Mouse (Mus musculus): ENCODE measurements around the gene Fcho2.

Fcho2 gene

DNA sequence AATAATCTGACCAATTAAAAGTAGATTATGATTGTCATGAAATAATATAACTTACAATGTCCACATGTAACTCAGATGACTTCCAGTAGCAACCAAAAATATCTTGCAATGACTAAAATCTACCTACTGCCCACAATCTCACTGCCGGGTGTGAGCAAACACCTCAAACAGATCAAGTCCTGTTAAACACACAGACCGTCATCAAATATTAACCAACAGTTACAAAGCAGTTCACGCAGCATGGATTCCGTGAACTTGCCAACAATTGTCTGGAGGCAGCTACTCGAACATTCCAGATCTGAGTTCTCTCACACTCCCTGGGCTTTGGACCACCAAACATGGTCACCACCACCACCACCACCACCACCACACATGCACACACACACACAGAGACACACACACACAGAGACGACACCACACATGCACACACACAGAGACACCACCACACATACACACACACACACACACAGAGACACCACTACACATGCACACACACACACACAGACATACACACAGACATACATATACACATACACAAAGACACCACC is 99.7 kb downstream of the Fcho2 start:
- in situ Hi-C loops (cut with MseI, MboI), result no loop called here

GRCm38 (mm10) chr13:98710655-98711054 is 104.6 kb downstream of the Fcho2 start:
- in situ Hi-C loops (cut with MseI, MboI), result no loop called here

GRCm38 (mm10) chr13:98710236-98710635 is 105.0 kb downstream of the Fcho2 start:
- in situ Hi-C loops (cut with MseI, MboI), result no loop called here

- in situ Hi-C loops (cut with MseI, MboI), result no loop called here
Observed at GRCm38 (mm10) chr13:98705501-98705900, 109.7 kb downstream of the Fcho2 start.

GRCm38 (mm10) chr13:98703786-98704185 is 111.5 kb downstream of the Fcho2 start:
- in situ Hi-C loops (cut with MseI, MboI), result no loop called here

- in situ Hi-C loops (cut with MseI, MboI), result no loop called here
Observed at GRCm38 (mm10) chr13:98702361-98702760, 112.9 kb downstream of the Fcho2 start.

DNA sequence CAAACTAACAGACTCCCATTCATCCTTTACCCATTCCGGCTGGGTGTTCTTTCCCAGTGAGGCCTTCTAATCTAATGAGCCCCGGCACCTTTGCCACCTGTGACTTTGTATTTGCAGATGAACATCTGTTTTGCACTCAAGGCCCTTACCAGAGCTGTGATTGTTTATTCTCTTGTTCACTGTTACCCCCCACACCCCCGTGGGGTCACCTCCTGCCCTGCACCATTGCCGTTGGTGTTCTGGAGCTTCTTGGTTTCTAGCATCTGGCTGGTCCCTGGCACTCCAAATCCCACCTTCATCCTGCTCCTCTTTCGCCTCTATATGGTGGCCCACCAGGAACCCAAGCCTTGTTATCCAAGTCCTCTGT is 114.0 kb downstream of the Fcho2 start:
- in situ Hi-C loops (cut with MseI, MboI), result no loop called here

- in situ Hi-C loops (cut with MseI, MboI), result no loop called here
Observed at GRCm38 (mm10) chr13:98700661-98701308, 114.5 kb downstream of the Fcho2 start.

DNA sequence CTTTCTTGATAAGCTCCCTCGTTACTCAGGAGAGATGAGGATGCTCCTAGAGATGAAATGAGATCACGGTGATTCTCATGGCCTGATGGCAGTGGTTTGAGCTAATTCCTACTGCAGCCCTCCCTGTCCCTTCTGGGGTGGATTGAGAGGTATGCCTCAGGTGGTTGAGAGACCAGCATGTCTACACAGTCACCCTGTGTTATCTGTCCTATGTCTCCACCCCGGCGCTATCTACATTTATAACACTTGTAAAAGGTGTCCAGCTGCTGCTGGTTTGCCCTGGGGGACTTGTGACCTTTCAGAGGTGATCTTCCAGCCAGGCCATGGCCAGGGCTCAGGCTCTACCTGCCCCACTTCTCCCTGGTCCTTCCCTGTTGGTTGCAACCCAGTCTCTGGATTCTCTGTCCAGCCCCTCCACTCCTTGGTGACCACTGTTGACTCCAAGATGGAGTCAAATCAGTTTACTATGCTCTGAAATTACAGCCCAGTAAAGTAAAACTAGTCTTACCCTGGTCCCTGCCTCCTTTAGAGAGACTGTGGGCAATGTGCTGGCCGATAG is 115.2 kb downstream of the Fcho2 start:
- in situ Hi-C loops (cut with MseI, MboI), result no loop called here

DNA sequence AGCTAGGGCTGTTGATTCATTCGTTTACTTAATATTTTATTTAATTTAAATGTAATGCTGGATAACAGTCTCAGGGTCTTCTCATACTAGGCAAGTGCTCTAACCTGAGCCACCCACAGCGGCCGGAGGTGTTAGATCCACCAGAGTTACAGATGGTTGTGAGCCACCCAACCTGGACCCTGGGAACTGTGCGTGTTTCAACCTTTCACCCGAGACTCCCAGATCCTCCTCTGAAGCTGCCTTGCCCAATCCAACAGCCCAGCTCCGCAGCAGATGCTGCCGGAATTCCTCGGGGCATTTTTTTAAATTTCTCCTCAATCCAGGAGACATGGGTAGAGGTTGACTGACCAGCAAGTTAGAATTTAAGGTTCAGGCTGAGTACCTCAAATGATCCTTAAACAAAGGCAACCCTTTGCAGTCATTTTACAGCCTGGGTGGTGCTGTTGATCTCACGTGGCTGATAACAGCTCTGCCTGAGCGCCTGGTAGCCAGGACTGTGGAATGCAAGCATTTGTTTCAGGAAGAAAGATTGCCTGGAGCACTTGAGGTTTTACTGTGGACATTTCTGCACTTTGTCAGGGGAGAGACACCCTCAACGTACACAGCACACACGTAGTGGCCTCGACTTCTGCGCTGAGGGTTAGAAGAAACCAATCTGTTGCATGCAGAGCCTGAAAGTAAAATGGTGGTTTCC is 116.1 kb downstream of the Fcho2 start:
- in situ Hi-C loops (cut with MseI, MboI), result no loop called here

DNA sequence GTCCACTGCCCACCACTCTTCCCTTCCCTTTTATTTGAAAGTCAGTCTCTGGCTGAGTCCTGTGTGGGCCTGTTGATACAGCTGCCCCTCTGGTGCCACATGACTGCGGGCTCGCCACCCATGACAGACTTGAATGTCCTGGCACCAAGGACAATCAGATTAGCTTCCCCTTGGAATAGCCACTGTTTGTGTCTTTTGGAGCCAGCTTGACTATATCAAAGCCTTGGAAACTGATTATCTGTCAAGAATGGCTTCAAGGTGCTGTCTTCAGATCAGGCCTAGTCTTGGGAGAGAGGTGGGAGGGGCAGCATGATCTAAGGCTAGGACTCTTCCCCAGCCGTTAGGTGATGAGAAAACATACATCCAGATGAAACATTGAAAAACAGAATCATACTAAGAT is 118.5 kb downstream of the Fcho2 start:
- in situ Hi-C loops (cut with MseI, MboI), result no loop called here

GRCm38 (mm10) chr13:98695546-98695945 is 119.7 kb downstream of the Fcho2 start:
- in situ Hi-C loops (cut with MseI, MboI), result no loop called here

- in situ Hi-C loops (cut with MseI, MboI), result no loop called here
Observed at GRCm38 (mm10) chr13:98694773-98695314, 120.4 kb downstream of the Fcho2 start, which contains the start of gene Tmem171. Tmem171 (minus strand) TSS chr13:98694834.

DNA sequence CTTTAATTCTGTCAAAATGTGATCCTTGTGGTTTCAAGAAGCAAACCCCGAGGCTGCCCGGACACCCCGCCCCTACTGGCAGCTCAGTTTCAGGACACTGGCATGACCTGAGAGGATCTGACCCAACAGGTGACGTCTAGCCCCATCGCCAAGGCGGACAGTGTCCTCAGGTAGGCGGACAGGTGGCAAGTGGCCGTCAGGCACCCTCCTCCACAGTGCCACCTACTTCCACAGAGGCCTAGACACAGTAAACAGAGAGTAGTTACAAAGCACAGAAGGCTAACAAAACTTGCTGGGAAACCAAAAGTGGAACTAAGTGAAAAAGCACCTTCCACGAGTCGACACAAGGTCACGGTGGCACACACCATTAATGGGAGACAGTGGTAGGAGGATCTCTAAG is 121.9 kb downstream of the Fcho2 start:
- in situ Hi-C loops (cut with MseI, MboI), result no loop called here

GRCm38 (mm10) chr13:98691956-98692515 is 123.2 kb downstream of the Fcho2 start:
- in situ Hi-C loops (cut with MseI, MboI), result no loop called here

DNA sequence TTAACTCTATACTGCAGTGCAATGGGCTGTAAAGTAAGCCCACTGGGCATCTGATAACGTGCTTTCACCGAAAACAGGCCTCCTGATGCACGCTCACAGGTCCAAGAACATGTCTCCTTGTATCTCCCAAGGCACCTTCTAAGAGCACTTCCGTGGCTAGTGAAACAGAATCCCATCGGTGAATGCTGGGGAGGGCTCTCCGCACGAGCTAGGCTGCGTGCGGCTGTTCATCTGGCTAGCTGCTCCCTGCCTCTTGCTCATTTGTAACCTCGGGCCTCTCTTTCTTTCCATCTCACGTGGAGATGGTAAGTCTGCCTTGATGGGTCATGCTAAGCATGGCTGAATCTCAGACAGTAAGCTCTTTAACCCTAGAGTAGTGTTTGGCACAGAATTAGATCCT is 124.4 kb downstream of the Fcho2 start:
- in situ Hi-C loops (cut with MseI, MboI), result no loop called here

- in situ Hi-C loops (cut with MseI, MboI), result no loop called here
Observed at GRCm38 (mm10) chr13:98689605-98690290, 125.5 kb downstream of the Fcho2 start.

DNA sequence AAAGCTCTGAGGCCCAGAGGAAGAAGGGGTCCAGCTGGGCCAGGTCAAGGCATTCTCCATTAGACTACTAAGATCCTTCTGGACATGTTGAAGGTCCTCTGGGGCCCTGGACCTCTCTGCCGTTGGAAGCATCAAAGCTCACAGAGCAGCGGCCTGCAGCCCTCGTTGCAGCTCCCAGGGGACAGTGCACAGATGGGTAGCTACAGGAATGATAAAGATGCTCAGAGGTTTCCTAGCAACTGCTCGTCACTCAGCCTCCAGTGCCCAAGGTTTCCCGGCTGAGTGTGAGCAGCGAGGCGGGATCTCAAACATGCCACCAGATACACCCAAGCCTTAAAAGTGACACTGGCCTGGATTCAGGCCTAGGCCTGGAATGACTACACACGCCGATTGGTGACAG is 127.3 kb downstream of the Fcho2 start:
- in situ Hi-C loops (cut with MseI, MboI), result no loop called here

DNA sequence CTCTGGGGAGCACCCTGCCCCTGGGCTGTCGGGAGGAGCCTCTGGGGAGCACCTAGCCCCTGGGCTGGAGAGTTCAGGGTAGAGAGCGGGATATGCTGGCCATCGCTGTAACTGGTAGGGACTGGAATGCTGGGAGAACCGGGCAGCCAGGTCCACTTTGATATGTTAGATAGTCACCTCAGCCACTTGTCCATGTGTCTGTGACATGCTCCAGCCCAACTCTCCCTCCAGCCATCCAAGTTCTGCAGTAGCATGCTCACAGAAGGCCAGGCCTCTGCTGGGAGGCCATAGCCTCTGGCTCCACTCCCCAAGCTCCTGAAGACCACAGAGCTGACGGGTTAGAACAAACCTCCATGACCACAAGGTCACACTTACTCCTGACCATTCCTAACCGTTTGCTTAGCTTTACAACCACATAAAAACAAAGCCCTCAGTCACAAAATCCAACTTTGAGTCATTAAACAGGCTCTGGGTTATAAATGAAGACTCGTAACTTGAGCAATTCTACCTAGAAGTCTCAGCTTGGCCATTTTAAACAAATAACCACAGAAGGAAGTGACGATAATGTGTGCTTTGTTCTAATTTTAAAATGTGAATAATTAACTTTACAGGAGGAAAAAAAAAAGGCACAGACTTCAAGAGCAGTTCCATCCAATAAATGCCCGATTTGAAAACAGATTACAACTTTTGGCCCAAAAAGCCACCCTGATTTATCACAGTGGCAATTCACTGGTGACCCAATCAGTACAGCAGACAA is 130.9 kb downstream of the Fcho2 start:
- in situ Hi-C loops (cut with MseI, MboI), result no loop called here

DNA sequence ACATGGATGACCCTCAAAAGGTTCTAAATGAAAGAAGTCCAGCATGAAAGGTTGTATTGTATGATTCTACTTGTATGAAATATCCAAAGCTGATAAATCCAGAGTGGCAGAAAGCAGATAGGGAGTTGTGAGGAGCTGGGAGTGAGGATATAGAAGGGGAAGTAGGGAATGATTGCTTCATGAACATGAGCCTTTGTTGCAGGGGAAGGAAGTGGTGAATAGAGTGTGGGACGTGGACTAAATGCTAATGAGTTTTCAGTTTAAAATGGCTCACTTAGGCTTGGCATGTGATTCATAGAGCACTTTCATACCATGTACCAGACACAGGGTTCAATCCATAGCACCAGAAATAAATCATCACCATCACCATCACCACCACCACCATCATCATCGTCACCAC is 131.8 kb downstream of the Fcho2 start:
- in situ Hi-C loops (cut with MseI, MboI), result no loop called here

- in situ Hi-C loops (cut with MseI, MboI), result no loop called here
Observed at GRCm38 (mm10) chr13:98680470-98681060, 134.7 kb downstream of the Fcho2 start.
